Mouse (Mus musculus) heart, adult 10 weeks (tissue): ENCODE results near the gene Vcp. TPM values are rescaled to one million over a fixed set of nuclear protein-coding genes. Genes with fewer than 3 reads are reported as not detected.

ENCODE experiments used
- polyA plus RNA-seq: library from polyadenylated mRNA; stranded (reverse); fragments of 350-450 nt; fragmentation: Illumina TruSeq; extraction: RNeasy Lipid Tissue Mini Kit (QIAGEN cat#74804); gene quantifications from one replicate; pipeline ENCODE4 v1.2.3, GENCODE M21; 2014; ENCODE audit warnings: low read depth, low replicate concordance

The Vcp gene
- 315 TPM for polyA plus RNA-seq

GRCm38 (mm10) chr4:43000141-43000986, at the start of gene Vcp:
Gene Vcp (minus strand): TSS chr4:43000507.

GRCm38 (mm10) chr4:43045659-43046302, 45.5 kb upstream of the Vcp start, which contains the start of gene Fam214b:
Gene Fam214b (minus strand): TSS chr4:43046220.

DNA sequence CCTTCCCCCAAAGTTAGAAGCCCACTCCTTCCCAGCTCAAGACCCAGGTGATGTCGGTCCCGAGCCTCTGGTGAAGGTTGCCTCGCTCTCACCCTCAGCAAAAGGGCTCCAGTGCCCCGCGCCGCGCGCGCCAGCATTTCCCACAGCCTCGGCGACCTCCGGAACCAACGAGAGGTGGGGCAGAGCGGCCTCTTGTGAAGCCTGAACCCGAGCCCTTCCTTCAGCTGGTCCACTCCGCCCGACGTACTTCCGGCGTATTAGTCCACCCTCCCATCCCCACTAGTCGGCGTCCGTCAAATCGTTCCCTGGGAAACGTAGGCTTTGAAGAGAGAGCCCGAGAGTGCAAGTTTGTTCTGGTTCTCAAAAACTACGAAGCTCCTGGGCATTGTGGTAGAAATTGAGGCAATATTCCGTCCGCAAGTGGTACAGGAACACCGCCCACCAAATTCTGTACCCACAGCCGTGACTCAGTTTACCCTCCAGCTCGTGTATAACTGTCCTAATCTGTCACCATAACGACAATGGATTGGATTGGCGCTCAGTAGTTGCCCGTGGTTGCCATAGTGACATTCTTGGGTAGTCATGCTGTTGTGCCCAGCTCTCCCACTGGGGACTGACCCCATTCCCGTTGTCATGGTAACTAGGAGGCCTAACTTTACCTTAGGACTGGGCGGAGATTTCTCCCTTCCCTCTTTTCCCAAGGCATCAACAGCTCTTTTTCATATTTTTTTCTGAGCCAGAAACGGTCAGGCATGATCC, 31.1 kb upstream of the Vcp start, which contains the start of gene Stoml2:
Stoml2 (minus strand) TSS at position 474 of the 759 bp plus-strand sequence.

GRCm38 (mm10) chr4:43025084-43025960, 25.0 kb upstream of the Vcp start, which contains the start of gene Pigo:
Gene Pigo (minus strand): TSS chr4:43025819.

DNA sequence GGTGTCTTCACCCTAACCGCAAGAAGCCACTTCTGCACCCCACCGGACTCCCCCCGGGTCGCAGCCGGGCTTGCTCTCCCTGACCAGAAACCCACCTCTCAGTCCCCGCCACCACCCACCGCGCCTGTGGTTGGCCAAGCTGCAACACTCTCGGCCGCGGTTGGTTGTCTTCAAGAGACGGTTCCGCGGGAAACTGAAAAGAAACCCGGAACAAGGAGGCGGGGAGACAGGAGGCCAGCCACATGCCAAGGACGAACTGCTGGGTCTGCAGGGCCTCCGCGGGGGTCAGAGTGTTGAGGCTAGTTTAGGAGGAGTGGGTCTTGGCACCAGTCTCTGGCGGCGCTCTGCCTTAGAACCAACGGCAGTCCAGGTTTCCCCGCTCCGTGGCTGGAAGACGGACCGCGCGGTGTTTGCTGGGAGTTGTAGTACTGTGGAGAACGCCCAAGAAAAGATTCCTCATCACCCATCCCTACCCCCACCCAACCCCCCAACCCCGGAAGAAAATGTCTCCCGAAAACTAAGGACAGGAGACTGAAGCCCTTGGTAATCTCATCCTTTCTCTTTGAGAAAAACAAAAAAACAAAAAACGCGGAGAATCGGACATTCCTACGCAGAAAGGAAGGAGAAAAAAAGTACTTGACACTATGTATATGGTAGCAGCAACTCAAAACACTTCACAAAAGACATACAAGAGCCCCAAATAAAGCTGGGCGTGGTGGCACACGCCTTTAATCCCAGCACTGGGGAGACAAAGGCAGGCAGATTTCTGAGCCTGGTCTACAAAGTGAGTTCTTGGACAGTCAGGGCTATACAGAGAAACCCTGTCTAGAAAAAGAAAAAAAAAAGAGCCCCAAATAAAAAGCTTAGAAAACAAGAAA, 10.1 kb upstream of the Vcp start, which contains the start of gene Fancg:
Fancg (minus strand) TSS at position 346 of the 878 bp plus-strand sequence.

GRCm38 (mm10) chr4:42969304-42969703, 31.0 kb downstream of the Vcp start, which contains the start of gene 1700022I11Rik:
Gene 1700022I11Rik (plus strand): TSS chr4:42969604.

GRCm38 (mm10) chr4:42949676-42950051, 50.6 kb downstream of the Vcp start, which contains the start of gene Dnajb5:
Gene Dnajb5 (plus strand): TSS chr4:42949814.

Other genes starting within 250 kb of the Vcp start
- gene Ccl19, start 243.9 kb downstream of the Vcp start, polyA plus RNA-seq, result 4.0 TPM
- gene Ccl21a, start 226.5 kb downstream of the Vcp start, polyA plus RNA-seq, result 53.5 TPM
- not detected for gene Fam205a1, start 146.6 kb downstream of the Vcp start, polyA plus RNA-seq
- gene Gm12394, start 143.7 kb downstream of the Vcp start, polyA plus RNA-seq, result 0.21 TPM
- gene Fam205c, start 126.3 kb downstream of the Vcp start, polyA plus RNA-seq, result 0.81 TPM
- gene Phf24, start 83.8 kb downstream of the Vcp start, polyA plus RNA-seq, result 1.8 TPM
- 87.1 TPM for gene Dnajb5, start 50.7 kb downstream of the Vcp start, polyA plus RNA-seq
- not detected for gene 1700022I11Rik, start 30.9 kb downstream of the Vcp start, polyA plus RNA-seq
- 2.6 TPM for gene Fancg, start 10.0 kb upstream of the Vcp start, polyA plus RNA-seq
- gene Pigo, start 25.3 kb upstream of the Vcp start, polyA plus RNA-seq, result 16.0 TPM
- gene Stoml2, start 31.2 kb upstream of the Vcp start, polyA plus RNA-seq, result 111 TPM
- 28.0 TPM for gene Fam214b, start 45.7 kb upstream of the Vcp start, polyA plus RNA-seq
- 14.5 TPM for gene Unc13b, start 58.4 kb upstream of the Vcp start, polyA plus RNA-seq